Mouse (Mus musculus): Measurements from ENCODE around the gene R3hdm1. TPM values are rescaled to one million over a fixed set of nuclear protein-coding genes. Genes with fewer than 3 reads are reported as not detected.

The R3hdm1 gene
- total RNA-seq, 2 experiments from 2014 or later: 418 to 474 TPM

- intact Hi-C loops (cut with DNase I): no loop called here
- no peak for DNase-seq (ENCODE audit: low spot score in 2 of 2)
These were observed 167.6 kb downstream of the R3hdm1 start for GRCm38 (mm10) chr1:128270731-128271130.

GRCm38 (mm10) chr1:128275908-128276307, 172.8 kb downstream of the R3hdm1 start:
- intact Hi-C loops (cut with DNase I): no loop called here
- DNase-seq (ENCODE audit: low spot score in 2 of 2): no peak

GRCm38 (mm10) chr1:128278563-128278962, 175.5 kb downstream of the R3hdm1 start:
- no peak for DNase-seq (ENCODE audit: low spot score in 2 of 2)

GRCm38 (mm10) chr1:128281753-128282152, 178.7 kb downstream of the R3hdm1 start:
- peak in 1 of 2 experiments; percentile 26 for DNase-seq (ENCODE audit: low spot score in 2 of 2)
- intact Hi-C loops (cut with DNase I): loop anchor here (10.0 kb wide), 1 partner anchor 553 kb away; no protein-coding TSS in a partner anchor

More at GRCm38 (mm10) chr1:128278563-128278962, 175.5 kb downstream of the R3hdm1 start:
- intact Hi-C loops (cut with DNase I): no loop called here

- intact Hi-C loops (cut with DNase I): loop anchor here (10.0 kb wide), 1 partner anchor 552 kb away; no protein-coding TSS in a partner anchor
These were observed 179.8 kb downstream of the R3hdm1 start for GRCm38 (mm10) chr1:128282924-128283323.

GRCm38 (mm10) chr1:128284157-128284690, 181.1 kb downstream of the R3hdm1 start:
- intact Hi-C loops (cut with DNase I): loop anchor here (10.0 kb wide), 1 partner anchor 551 kb away; no protein-coding TSS in a partner anchor
- DNase-seq (ENCODE audit: low spot score in 2 of 2): no peak

More at GRCm38 (mm10) chr1:128282924-128283323, 179.8 kb downstream of the R3hdm1 start:
- DNase-seq (ENCODE audit: low spot score in 2 of 2): no peak

- intact Hi-C loops (cut with DNase I): loop anchor here (10.0 kb wide), 1 partner anchor 550 kb away; no protein-coding TSS in a partner anchor
- DNase-seq (ENCODE audit: low spot score in 2 of 2): no peak
These were observed 182.0 kb downstream of the R3hdm1 start for GRCm38 (mm10) chr1:128285136-128285535.

Small RNA genes within 50 kb of the gene (microRNA-seq; reads per million reads assigned to microRNA genes)
- 15,234 to 16,370 reads per million in 2 experiments for gene Mir128-1

Other genes with a start within 250 kb of the R3hdm1 start
- gene Map3k19, start 248.3 kb upstream of the R3hdm1 start, total RNA-seq (2021): 1 to 10 TPM; 4.7 to 7.5 TPM
- gene Rab3gap1, start 234.5 kb upstream of the R3hdm1 start, total RNA-seq (2021): 10 to 100 TPM; 65.4 to 67.9 TPM
- 1 to 10 TPM; 7.7 to 8.0 TPM for gene Zranb3, start 254 bp upstream of the R3hdm1 start, total RNA-seq (2021)
- 10 to 100 TPM; 44.8 to 51.9 TPM for gene Ubxn4, start 140.7 kb downstream of the R3hdm1 start, total RNA-seq (2021)
- 1 to 10 TPM; 5.9 to 7.2 TPM for gene Lct, start 225.0 kb downstream of the R3hdm1 start, total RNA-seq (2021)